Mouse (Mus musculus) hindbrain, embryonic 12.5 days (tissue): Measurements from ENCODE around the gene 4933415F23Rik. TPM values are rescaled to one million over a fixed set of nuclear protein-coding genes. Genes with fewer than 3 reads are reported as not detected.
A peak's percentile ranks its signal among the peaks of the same experiment; 100 is the strongest.
"Not testable (repeated sequence)": the region's sequence is repeated elsewhere in the genome, so short reads cannot be mapped to it uniquely, and the experiment has no call there.

Experiments
- ATAC-seq: fragments of 200-750 bp; cut with Nextera tagmentation; 2 replicates; pipeline ENCODE4 v1.8.0; 2017; ENCODE audit warnings: moderate TSS enrichment; ENCODE audit not compliant: low FRiP score
- H3K27ac ChIP-seq: fragments of 300-500 bp; sonication (generic); 2 replicates; pipeline ENCODE4 v1.5.1; 2016; ENCODE audit warnings: mild to moderate bottlenecking
- H3K27me3 ChIP-seq: fragments of 300-500 bp; sonication (generic); 2 replicates; pipeline ENCODE4 v1.6.1; 2016; ENCODE audit warnings: mild to moderate bottlenecking
- H3K36me3 ChIP-seq: fragments of 300-500 bp; sonication (generic); 2 replicates; pipeline ENCODE4 v1.6.1; 2016; ENCODE audit warnings: mild to moderate bottlenecking
- H3K4me1 ChIP-seq: fragments of 300-500 bp; sonication (generic); 2 replicates; pipeline ENCODE4 v1.6.1; 2016
- H3K4me2 ChIP-seq: fragments of 300-500 bp; sonication (generic); replicated peaks from 2 replicates; pipeline ENCODE4 v1.6.1; 2016; ENCODE audit warnings: mild to moderate bottlenecking
- H3K4me3 ChIP-seq: fragments of 300-500 bp; sonication (generic); 2 replicates; pipeline ENCODE4 v1.5.1; 2016; ENCODE audit warnings: mild to moderate bottlenecking
- H3K9ac ChIP-seq: fragments of 300-500 bp; sonication (generic); 2 replicates; pipeline ENCODE4 v1.6.1; 2016; ENCODE audit warnings: mild to moderate bottlenecking, moderate library complexity
- H3K9me3 ChIP-seq: fragments of 300-500 bp; sonication (generic); replicated peaks from 2 replicates; pipeline ENCODE4 v1.6.1; 2016; ENCODE audit warnings: mild to moderate bottlenecking
- WGBS: fragments of 180-500 bp; shearing (Covaris S2); methylation state at CpG from one replicate; pipeline ENCODE4 v1.1.7; 2016; 5-methylcytosine and 5-hydroxymethylcytosine counted together
- polyA plus RNA-seq: library from polyadenylated mRNA; unstranded; fragments of >200 nt; fragmentation: Nextera tagmentation; extraction: Ambion mirVana; gene quantifications from 2 replicates; pipeline ENCODE4 v1.2.1, GENCODE M21; 2016

Gene 4933415F23Rik
- polyA plus RNA-seq, result not detected in 2 replicates

- H3K4me1 ChIP-seq, result no peaks in the 10 kb centered on the region
- no peak for ATAC-seq
- no peaks in the 10 kb centered on the region for H3K36me3 ChIP-seq
- no peaks in the 10 kb centered on the region for H3K27me3 ChIP-seq
- WGBS, result 95% methylated on average over 20 of the region's 20 CpGs
- no peak within 1 kb of the TSS for H3K9ac ChIP-seq
- H3K4me2 ChIP-seq, result no peak within 1 kb of the TSS
- H3K9me3 ChIP-seq, result no peaks in the 10 kb centered on the region
- no peak within 1 kb of the TSS for H3K27ac ChIP-seq
- no peak within 1 kb of the TSS for H3K4me3 ChIP-seq
Measured at GRCm38 (mm10) chr1:23102021-23102420, at the start of gene 4933415F23Rik. Gene 4933415F23Rik (minus strand): TSS chr1:23102253.

DNA sequence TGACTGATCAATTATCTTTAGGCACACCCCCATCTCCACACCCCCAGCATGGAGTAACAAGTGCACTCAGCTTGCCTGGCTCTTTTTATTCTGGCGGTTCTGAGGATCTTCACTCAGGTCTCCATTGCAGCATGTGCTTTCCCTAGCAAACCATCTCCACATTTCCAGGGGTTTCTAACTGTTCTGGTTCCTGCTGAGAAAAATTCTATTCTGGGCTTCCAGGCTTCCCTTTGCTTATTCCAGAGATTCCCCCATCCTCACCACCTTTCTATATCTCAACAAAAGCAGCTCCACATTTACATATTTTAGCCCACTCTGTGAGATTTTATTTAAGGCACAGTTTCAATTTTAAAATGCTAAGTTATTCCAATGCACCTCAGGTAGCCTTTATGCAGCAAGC is 49.7 kb upstream of the 4933415F23Rik start:
- Histone ChIP-seq H3K36me3 (no peaks in the 10 kb centered on the region), H3K4me3 (no peak overlapping the region), H3K9me3 (no peaks in the 10 kb centered on the region), H3K9ac (no peak overlapping the region), H3K4me1 (no peaks in the 10 kb centered on the region), H3K27me3 (no peaks in the 10 kb centered on the region; the same call in 1 of the 2 replicates), H3K4me2 (no peak overlapping the region), H3K27ac (no peak overlapping the region)
- ATAC-seq, result no peak
- 78% methylated on average over 1 of the region's 1 CpGs for WGBS

GRCm38 (mm10) chr1:23146198-23146873 is 44.3 kb upstream of the 4933415F23Rik start:
- H3K4me3 ChIP-seq, result no peak overlapping the region
- no peak for ATAC-seq
- H3K27me3 ChIP-seq, result no peaks in the 10 kb centered on the region; the same call in 1 of the 2 replicates
- no peak overlapping the region for H3K27ac ChIP-seq
- H3K36me3 ChIP-seq, result no peaks in the 10 kb centered on the region
- 67% methylated on average over 5 of the region's 5 CpGs for WGBS
- no peaks in the 10 kb centered on the region for H3K9me3 ChIP-seq
- H3K9ac ChIP-seq, result no peak overlapping the region
- no peaks in the 10 kb centered on the region for H3K4me1 ChIP-seq
- H3K4me2 ChIP-seq, result no peak overlapping the region

DNA sequence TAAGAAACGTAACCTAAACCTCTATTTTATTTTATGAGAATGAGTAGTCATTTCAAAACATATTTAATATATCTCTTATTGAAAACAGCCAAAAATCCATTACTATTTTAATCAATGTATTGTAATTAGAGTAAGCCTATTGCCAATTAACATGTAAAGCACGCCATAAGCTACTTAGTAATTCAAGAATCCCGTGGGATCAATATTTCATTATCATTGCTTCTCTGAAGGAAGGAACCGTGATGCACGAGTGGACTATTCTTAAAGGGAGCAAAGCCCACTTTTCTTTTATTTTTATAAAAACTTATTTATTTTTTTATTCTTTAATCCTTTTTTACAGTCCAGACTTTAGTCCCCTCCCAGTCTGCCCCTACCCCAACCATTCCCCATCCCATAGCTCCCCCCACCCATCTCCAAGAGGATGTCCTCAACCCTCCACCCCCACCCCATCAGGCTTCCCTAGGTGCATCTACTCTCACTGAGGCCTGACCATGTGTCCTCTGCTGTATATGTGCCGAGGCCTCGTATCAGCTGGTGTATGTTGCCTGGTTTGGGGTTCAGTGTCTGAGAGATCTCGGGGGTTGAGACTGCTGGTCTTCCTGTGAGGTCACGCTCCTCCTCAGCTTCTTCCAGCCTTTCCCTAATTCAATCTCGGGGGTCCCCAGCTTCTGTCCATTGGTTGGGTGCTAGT is 39.2 kb upstream of the 4933415F23Rik start:
- Histone ChIP-seq H3K36me3 (no peaks in the 10 kb centered on the region), H3K4me2 (no peak overlapping the region), H3K4me3 (no peak overlapping the region), H3K9me3 (no peaks in the 10 kb centered on the region), H3K27ac (no peak overlapping the region), H3K27me3 (no peaks in the 10 kb centered on the region), H3K4me1 (no peaks in the 10 kb centered on the region), H3K9ac (no peak overlapping the region)
- WGBS, result 78% methylated on average over 10 of the region's 10 CpGs
- peak; percentile 40; the same call in 1 of the 2 replicates for ATAC-seq

DNA sequence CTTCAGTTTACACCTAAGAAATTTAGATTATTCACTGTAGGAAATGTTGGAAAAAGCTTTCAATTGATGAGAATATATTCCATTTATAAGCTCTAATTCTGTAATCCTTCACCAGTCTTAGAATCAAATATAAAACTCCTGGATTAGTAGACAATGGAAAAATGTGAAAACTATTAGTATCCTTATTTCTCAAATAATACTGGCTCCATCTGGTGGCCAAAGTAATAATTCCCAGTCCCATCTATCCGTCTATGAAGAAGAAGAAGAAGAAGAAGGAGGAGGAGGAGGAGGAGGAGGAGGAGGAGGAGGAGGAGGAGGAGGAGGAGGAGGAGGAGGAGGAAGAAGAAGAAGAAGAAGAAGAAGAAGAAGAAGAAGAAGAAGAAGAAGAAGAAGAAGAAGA is 38.5 kb upstream of the 4933415F23Rik start:
- ATAC-seq, H3K27ac ChIP-seq, H3K9ac ChIP-seq, H3K9me3 ChIP-seq, H3K36me3 ChIP-seq, H3K4me2 ChIP-seq, H3K27me3 ChIP-seq, H3K4me3 ChIP-seq, H3K4me1 ChIP-seq: not testable (repeated sequence)
- 0% methylated on average over 1 of the region's 1 CpGs for WGBS

DNA sequence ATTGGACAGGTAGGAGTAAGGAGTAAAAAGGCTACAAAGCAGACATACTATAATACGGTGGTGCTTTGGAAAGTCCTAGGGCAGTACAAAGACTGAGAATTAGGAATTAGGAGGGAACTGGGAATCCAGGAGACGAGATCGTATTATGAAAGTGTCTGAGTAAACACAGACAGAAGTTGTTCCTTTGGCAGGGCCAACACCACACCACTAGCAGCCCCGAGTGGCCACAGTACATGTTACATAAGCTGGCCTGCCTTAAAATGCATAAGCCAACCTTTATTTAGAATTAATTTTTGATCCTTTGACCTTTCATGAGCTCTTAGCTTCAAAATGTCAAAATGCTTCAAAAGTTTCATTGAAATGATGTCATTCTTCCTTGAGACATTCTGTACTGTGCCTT is 18.8 kb upstream of the 4933415F23Rik start:
- Histone ChIP-seq H3K9me3 (no peaks in the 10 kb centered on the region), H3K4me3 (no peak overlapping the region), H3K4me2 (no peak overlapping the region), H3K4me1 (no peaks in the 10 kb centered on the region), H3K36me3 (no peaks in the 10 kb centered on the region), H3K27ac (no peak overlapping the region), H3K9ac (no peak overlapping the region), H3K27me3 (no peaks in the 10 kb centered on the region)
- ATAC-seq, result no peak
- WGBS, result 80% methylated on average over 4 of the region's 4 CpGs

- no peak overlapping the region for H3K4me3 ChIP-seq
- 78% methylated on average over 4 of the region's 4 CpGs for WGBS
Measured at GRCm38 (mm10) chr1:23119406-23119805, 17.4 kb upstream of the 4933415F23Rik start.

GRCm38 (mm10) chr1:23117423-23117822 is 15.4 kb upstream of the 4933415F23Rik start:
- no peaks in the 10 kb centered on the region for H3K36me3 ChIP-seq
- no peaks in the 10 kb centered on the region for H3K27me3 ChIP-seq
- WGBS, result 63% methylated on average over 3 of the region's 3 CpGs
- no peak overlapping the region for H3K4me3 ChIP-seq
- no peaks in the 10 kb centered on the region for H3K4me1 ChIP-seq
- no peak for ATAC-seq
- H3K27ac ChIP-seq, result no peak overlapping the region
- no peak overlapping the region for H3K9ac ChIP-seq
- no peaks in the 10 kb centered on the region for H3K9me3 ChIP-seq
- H3K4me2 ChIP-seq, result no peak overlapping the region

More at GRCm38 (mm10) chr1:23119406-23119805, 17.4 kb upstream of the 4933415F23Rik start:
- Histone ChIP-seq H3K27me3 (no peaks in the 10 kb centered on the region), H3K4me1 (no peaks in the 10 kb centered on the region), H3K9ac (no peak overlapping the region), H3K9me3 (no peaks in the 10 kb centered on the region), H3K27ac (no peak overlapping the region), H3K4me2 (no peak overlapping the region), H3K36me3 (no peaks in the 10 kb centered on the region)
- ATAC-seq, result no peak

GRCm38 (mm10) chr1:23109191-23109590 is 7.1 kb upstream of the 4933415F23Rik start:
- H3K36me3 ChIP-seq, result no peaks in the 10 kb centered on the region
- H3K9me3 ChIP-seq, result no peaks in the 10 kb centered on the region
- ATAC-seq, result no peak
- H3K9ac ChIP-seq, result no peak overlapping the region
- no peak overlapping the region for H3K4me2 ChIP-seq
- H3K4me3 ChIP-seq, result no peak overlapping the region
- H3K27ac ChIP-seq, result no peak overlapping the region
- 100% methylated on average over 1 of the region's 1 CpGs for WGBS
- no peaks in the 10 kb centered on the region for H3K4me1 ChIP-seq
- no peaks in the 10 kb centered on the region for H3K27me3 ChIP-seq

DNA sequence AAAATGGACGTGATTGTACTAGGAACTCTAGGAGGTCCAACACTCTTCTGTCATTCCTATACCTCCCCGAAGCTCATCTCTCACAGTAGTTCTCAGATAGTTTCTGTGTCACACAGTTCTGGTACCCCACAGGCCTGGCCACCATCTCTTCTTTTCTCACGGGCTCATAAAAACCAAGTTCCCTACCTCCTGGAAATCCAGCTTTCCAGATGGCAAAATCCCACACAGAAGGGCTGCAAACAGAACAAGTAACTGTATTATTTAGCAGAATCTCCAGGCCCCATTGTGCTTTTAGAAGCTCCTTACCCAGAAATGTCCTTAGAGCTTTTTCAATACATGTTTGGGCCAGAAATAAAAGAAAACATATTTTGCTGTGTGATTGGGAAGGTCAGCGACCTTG is 828 bp upstream of the 4933415F23Rik start:
- 79% methylated on average over 4 of the region's 4 CpGs for WGBS

GRCm38 (mm10) chr1:23099791-23100190 is 2.3 kb downstream of the 4933415F23Rik start:
- H3K4me1 ChIP-seq, result no peaks in the 10 kb centered on the region
- H3K27me3 ChIP-seq, result no peaks in the 10 kb centered on the region
- ATAC-seq, result no peak
- H3K36me3 ChIP-seq, result no peaks in the 10 kb centered on the region
- H3K9ac ChIP-seq, result no peak overlapping the region
- H3K9me3 ChIP-seq, result no peaks in the 10 kb centered on the region
- no peak overlapping the region for H3K4me2 ChIP-seq
- H3K4me3 ChIP-seq, result no peak overlapping the region
- 80% methylated on average over 1 of the region's 1 CpGs for WGBS
- no peak overlapping the region for H3K27ac ChIP-seq

More for the DNA sequence above, 828 bp upstream of the 4933415F23Rik start:
- Histone ChIP-seq H3K9ac (no peak overlapping the region), H3K9me3 (no peaks in the 10 kb centered on the region), H3K27me3 (no peaks in the 10 kb centered on the region), H3K4me1 (no peaks in the 10 kb centered on the region), H3K4me3 (no peak overlapping the region), H3K36me3 (no peaks in the 10 kb centered on the region), H3K27ac (no peak overlapping the region), H3K4me2 (no peak overlapping the region)
- no peak for ATAC-seq

- Histone ChIP-seq H3K4me1 (no peaks in the 10 kb centered on the region), H3K9ac (no peak overlapping the region), H3K27ac (no peak overlapping the region), H3K27me3 (no peaks in the 10 kb centered on the region), H3K4me3 (no peak overlapping the region), H3K36me3 (no peaks in the 10 kb centered on the region), H3K4me2 (no peak overlapping the region), H3K9me3 (no peaks in the 10 kb centered on the region)
- ATAC-seq, result no peak
- 98% methylated on average over 2 of the region's 2 CpGs for WGBS
Measured at GRCm38 (mm10) chr1:23098451-23098850, 3.6 kb downstream of the 4933415F23Rik start.

DNA sequence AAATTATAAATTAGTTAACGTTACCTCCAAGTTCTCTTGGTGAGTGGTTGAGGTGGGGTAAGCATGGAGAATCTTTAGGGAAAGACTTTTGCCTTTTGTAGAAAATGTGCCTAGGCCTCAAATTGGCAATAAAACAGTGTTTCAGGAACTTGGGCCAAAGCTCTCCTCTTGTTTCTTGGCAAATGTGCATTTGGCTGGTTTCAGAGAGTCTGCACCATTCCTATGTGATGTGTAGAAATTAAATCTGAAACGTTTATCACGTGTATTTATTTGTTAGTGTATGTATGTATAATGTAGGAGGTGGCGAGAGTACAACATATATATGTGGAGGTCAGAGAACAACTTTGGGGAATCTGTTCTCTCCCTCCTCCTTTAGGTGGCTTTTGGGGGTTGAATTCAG is 4.1 kb downstream of the 4933415F23Rik start:
- Histone ChIP-seq H3K9me3 (no peaks in the 10 kb centered on the region), H3K27me3 (no peaks in the 10 kb centered on the region), H3K4me1 (no peaks in the 10 kb centered on the region), H3K9ac (no peak overlapping the region), H3K4me2 (no peak overlapping the region), H3K27ac (no peak overlapping the region), H3K36me3 (no peaks in the 10 kb centered on the region), H3K4me3 (no peak overlapping the region)
- ATAC-seq, result no peak
- 80% methylated on average over 4 of the region's 4 CpGs for WGBS
